Mouse (Mus musculus): ENCODE data around the gene Slc4a3. TPM values are rescaled to one million over a fixed set of nuclear protein-coding genes. Genes with fewer than 3 reads are reported as not detected.

Slc4a3 gene
- polyA plus RNA-seq, 1 experiment from 2014 or later, result 9.3 TPM

GRCm38 (mm10) chr1:75608625-75609263 lies 62.7 kb downstream of the Slc4a3 start:
- Histone ChIP-seq H3K27me3 (ENCODE audit: control insufficient read depth, insufficient read depth, low read length) (no peaks in the 10 kb centered on the region), H3K27ac (replicated peaks; ENCODE audit: low read depth, low read length) (no peak overlapping the region), H3K36me3 (ENCODE audit: control insufficient read depth, insufficient read depth, low read length) (no peaks in the 10 kb centered on the region), H3K9ac (ENCODE audit: low read length) (no peak overlapping the region), H3K9me3 (ENCODE audit: control insufficient read depth, low read length) (no peaks in the 10 kb centered on the region), H3K4me1 (ENCODE audit: control insufficient read depth, insufficient read depth, low read length) (no peaks in the 10 kb centered on the region), H3K4me2 (ENCODE audit: low read depth, severe bottlenecking) (no peak overlapping the region), H3K4me3 (ENCODE audit: low read depth, low read length) (no peak overlapping the region)
- DNase-seq (ENCODE audit: low spot score) (no peak), ATAC-seq (ENCODE audit: insufficient number of reproducible peaks, low FRiP score, low TSS enrichment, low read depth) (no peak)
- whole genome bisulfite sequencing, result 66% methylated on average over 11 of the region's 11 CpGs

- H3K27ac ChIP-seq (replicated peaks; ENCODE audit: low read depth, low read length), result no peak overlapping the region
- 59% methylated on average over 9 of the region's 9 CpGs for WGBS
- no peak overlapping the region for H3K4me3 ChIP-seq (ENCODE audit: low read depth, low read length)
These were observed 63.2 kb downstream of the Slc4a3 start for GRCm38 (mm10) chr1:75609264-75609662.

GRCm38 (mm10) chr1:75610553-75610952 lies 64.5 kb downstream of the Slc4a3 start:
- no peak overlapping the region for H3K4me2 ChIP-seq (ENCODE audit: low read depth, severe bottlenecking)
- 55% methylated on average over 8 of the region's 8 CpGs for WGBS
- no peaks in the 10 kb centered on the region for H3K4me1 ChIP-seq (ENCODE audit: control insufficient read depth, insufficient read depth, low read length)
- H3K27me3 ChIP-seq (ENCODE audit: control insufficient read depth, insufficient read depth, low read length), result no peaks in the 10 kb centered on the region
- no peak overlapping the region for H3K4me3 ChIP-seq (ENCODE audit: low read depth, low read length)
- H3K9ac ChIP-seq (ENCODE audit: low read length), result no peak overlapping the region
- DNase-seq (ENCODE audit: low spot score) (no peak), ATAC-seq (ENCODE audit: insufficient number of reproducible peaks, low FRiP score, low TSS enrichment, low read depth) (no peak)
- no peak overlapping the region for H3K27ac ChIP-seq (replicated peaks; ENCODE audit: low read depth, low read length)
- H3K36me3 ChIP-seq (ENCODE audit: control insufficient read depth, insufficient read depth, low read length), result no peaks in the 10 kb centered on the region
- no peaks in the 10 kb centered on the region for H3K9me3 ChIP-seq (ENCODE audit: control insufficient read depth, low read length)

More at GRCm38 (mm10) chr1:75609264-75609662, 63.2 kb downstream of the Slc4a3 start:
- Histone ChIP-seq H3K36me3 (ENCODE audit: control insufficient read depth, insufficient read depth, low read length) (no peaks in the 10 kb centered on the region), H3K27me3 (ENCODE audit: control insufficient read depth, insufficient read depth, low read length) (no peaks in the 10 kb centered on the region), H3K4me2 (ENCODE audit: low read depth, severe bottlenecking) (no peak overlapping the region), H3K9me3 (ENCODE audit: control insufficient read depth, low read length) (no peaks in the 10 kb centered on the region), H3K9ac (ENCODE audit: low read length) (no peak overlapping the region), H3K4me1 (ENCODE audit: control insufficient read depth, insufficient read depth, low read length) (no peaks in the 10 kb centered on the region)
- no peak for ATAC-seq (ENCODE audit: insufficient number of reproducible peaks, low FRiP score, low TSS enrichment, low read depth)
- no peak for DNase-seq (ENCODE audit: low spot score)

Other genes with a start within 250 kb of the Slc4a3 start
- gene Dnpep, start 228.3 kb upstream of the Slc4a3 start, polyA plus RNA-seq (2014; fragmentation: Nextera tagmentation; extraction: Ambion mirVana), result 112 TPM in 2 replicates
- 5.0 and 5.3 TPM in 2 replicates for gene Des, start 185.9 kb upstream of the Slc4a3 start, polyA plus RNA-seq (2014; fragmentation: Nextera tagmentation; extraction: Ambion mirVana)
- 32.9 and 33.6 TPM in 2 replicates for gene Speg, start 171.0 kb upstream of the Slc4a3 start, polyA plus RNA-seq (2014; fragmentation: Nextera tagmentation; extraction: Ambion mirVana)
- 44.9 and 49.9 TPM in 2 replicates for gene Gmppa, start 110.3 kb upstream of the Slc4a3 start, polyA plus RNA-seq (2014; fragmentation: Nextera tagmentation; extraction: Ambion mirVana)
- gene Asic4, start 95.8 kb upstream of the Slc4a3 start, polyA plus RNA-seq (2014; fragmentation: Nextera tagmentation; extraction: Ambion mirVana), result 0.07 and 0.13 TPM in 2 replicates
- 14.2 and 16.1 TPM in 2 replicates for gene Chpf, start 67.0 kb upstream of the Slc4a3 start, polyA plus RNA-seq (2014; fragmentation: Nextera tagmentation; extraction: Ambion mirVana)
- 0.17 and 0.18 TPM in 2 replicates for gene Tmem198, start 66.7 kb upstream of the Slc4a3 start, polyA plus RNA-seq (2014; fragmentation: Nextera tagmentation; extraction: Ambion mirVana)
- 67.4 and 72.5 TPM in 2 replicates for gene Obsl1, start 39.8 kb upstream of the Slc4a3 start, polyA plus RNA-seq (2014; fragmentation: Nextera tagmentation; extraction: Ambion mirVana)
- gene Inha, start 39.2 kb upstream of the Slc4a3 start, polyA plus RNA-seq (2014; fragmentation: Nextera tagmentation; extraction: Ambion mirVana), result 1.3 and 2.3 TPM in 2 replicates
- gene Stk11ip, start 24.7 kb upstream of the Slc4a3 start, polyA plus RNA-seq (2014; fragmentation: Nextera tagmentation; extraction: Ambion mirVana), result 20.5 and 21.9 TPM in 2 replicates

Data from limb, embryonic 11.5 days (tissue).